22 mouse cellular contexts compared by ENCODE assay signal in genomic region chr15:74306543-74306942, GRCm38 (mm10).
DNase-seq lines count a peak whose midpoint lies in the region; ATAC-seq and TF ChIP-seq lines count a peak whose summit lies in the region.
"Had no signal": no experiment of that assay in that cellular context is flagged by ENCODE, and none has a peak within 500 bp of the region (broad histone marks: within the 10 kb centered on the region; RNA-seq: fewer than 3 reads in every experiment).

No protein-coding gene starts in this region.

- no peak overlapping the region for H3K9ac ChIP-seq in forebrain, embryonic 15.5 days (replicated peaks)
- no peak overlapping the region for H3K9ac ChIP-seq in forebrain, embryonic 12.5 days
- H3K9ac ChIP-seq in hindbrain, postnatal 0 days (replicated peaks; ENCODE audit: low read length) = no peak overlapping the region
- no peak overlapping the region for H3K9ac ChIP-seq in hindbrain, embryonic 13.5 days
- H3K9ac ChIP-seq: embryonic facial prominence, embryonic 12.5 days; embryonic facial prominence, embryonic 15.5 days; hindbrain, embryonic 12.5 days; intestine, embryonic 15.5 days had no signal

- no peak for TF ChIP-seq POLR2A in cerebellum, adult 2 months (IDR thresholded peaks at IDR 0.05; ENCODE audit: borderline replicate concordance, insufficient read depth, low read length)
- no peak for TF ChIP-seq POLR2A in brain, embryonic 14.5 days (IDR thresholded peaks at IDR 0.05; ENCODE audit: borderline replicate concordance, extremely low read depth, insufficient read depth, insufficient read length, poor library complexity, severe bottlenecking)

- 30% methylated on average over 5 of the region's 5 CpGs for WGBS in cerebellum, adult 2 months
- WGBS in forebrain, embryonic 15.5 days = 79% methylated on average over 5 of the region's 5 CpGs
- WGBS in forebrain, embryonic 12.5 days = 92% methylated on average over 5 of the region's 5 CpGs
- WGBS in hindbrain, postnatal 0 days = 68% methylated on average over 5 of the region's 5 CpGs
- WGBS in hindbrain, embryonic 13.5 days = 87% methylated on average over 5 of the region's 5 CpGs

- H3K4me2 ChIP-seq in forebrain, embryonic 15.5 days (replicated peaks) = no peak overlapping the region
- H3K4me2 ChIP-seq in forebrain, embryonic 12.5 days = no peak overlapping the region
- H3K4me2 ChIP-seq in hindbrain, postnatal 0 days (ENCODE audit: low read depth, low read length) = no peak overlapping the region
- H3K4me2 ChIP-seq in hindbrain, embryonic 13.5 days = no peak overlapping the region
- H3K4me2 ChIP-seq: embryonic facial prominence, embryonic 12.5 days; embryonic facial prominence, embryonic 15.5 days; heart, embryonic 11.5 days; hindbrain, embryonic 12.5 days; intestine, embryonic 15.5 days had no signal

- H3K4me1 ChIP-seq in cerebellum, adult 2 months (ENCODE audit: control insufficient read depth, insufficient read depth, low read length) = no peaks in the 10 kb centered on the region
- peaks cover 3% of the 10 kb centered on the region; the same call in 1 of the 2 replicates for H3K4me1 ChIP-seq in forebrain, embryonic 15.5 days
- H3K4me1 ChIP-seq in forebrain, embryonic 12.5 days = no peaks in the 10 kb centered on the region
- no peaks in the 10 kb centered on the region for H3K4me1 ChIP-seq in hindbrain, postnatal 0 days (ENCODE audit: insufficient read depth, low read length)
- no peaks in the 10 kb centered on the region for H3K4me1 ChIP-seq in hindbrain, embryonic 13.5 days (replicated peaks)
- H3K4me1 ChIP-seq: embryonic facial prominence, embryonic 12.5 days; embryonic facial prominence, embryonic 15.5 days; hindbrain, embryonic 12.5 days; intestine, embryonic 15.5 days had no signal

- H3K36me3 ChIP-seq in forebrain, embryonic 15.5 days = no peaks in the 10 kb centered on the region
- no peaks in the 10 kb centered on the region for H3K36me3 ChIP-seq in forebrain, embryonic 12.5 days (replicated peaks)
- no peaks in the 10 kb centered on the region for H3K36me3 ChIP-seq in hindbrain, postnatal 0 days (ENCODE audit: insufficient read depth, low read length)
- H3K36me3 ChIP-seq in hindbrain, embryonic 13.5 days = no peaks in the 10 kb centered on the region
- H3K36me3 ChIP-seq: embryonic facial prominence, embryonic 12.5 days; embryonic facial prominence, embryonic 15.5 days; hindbrain, embryonic 12.5 days; intestine, embryonic 15.5 days had no signal

- DNase-seq in cerebellum, postnatal 10 days = peak; percentile 77 to 83
- DNase-seq in cerebellum, adult 2 months = no peak
- DNase-seq in hindbrain, postnatal 0 days (ENCODE audit: low spot score) = peak; percentile 63
- DNase-seq in brain, embryonic 14.5 days (ENCODE audit: low read depth) = peak; percentile 53
- DNase-seq: adrenal gland, adult 8-10 months; adrenal gland, postnatal 25 days; cerebellum, adult 8-10 months; cerebellum, postnatal 25 days; gastrocnemius, adult 2 months; gastrocnemius, postnatal 14 days; heart, adult 11 months; kidney, adult 11 months had no signal

- ATAC-seq in forebrain, embryonic 15.5 days (replicated peaks) = 0 out of 2 replicates have a peak, but pooled peaks have one; percentile 16
- no peak for ATAC-seq in forebrain, embryonic 12.5 days (ENCODE audit: low FRiP score)
- peak; percentile 12; the same call in 1 of the 2 replicates for ATAC-seq in hindbrain, postnatal 0 days
- no peak for ATAC-seq in hindbrain, embryonic 13.5 days (ENCODE audit: low FRiP score)
- ATAC-seq: activated CD4-positive, CD25-positive, alpha-beta regulatory T cell, adult 4 months; forebrain, embryonic 16.5 days; intestine, embryonic 15.5 days had no signal

- TF ChIP-seq CTCF in cerebellum, adult 2 months (IDR thresholded peaks at IDR 0.05; ENCODE audit: borderline replicate concordance, insufficient read depth, low read depth, low read length) = no peak
- no peak for TF ChIP-seq CTCF in hindbrain, postnatal 0 days (IDR thresholded peaks at IDR 0.05; ENCODE audit: low read depth)
- no peak for TF ChIP-seq CTCF in brain, embryonic 14.5 days (IDR thresholded peaks at IDR 0.05; ENCODE audit: borderline replicate concordance, extremely low read depth, insufficient read depth, insufficient read length)

- no peaks in the 10 kb centered on the region for H3K27me3 ChIP-seq in cerebellum, adult 2 months (ENCODE audit: control insufficient read depth, insufficient read depth, low read length)
- no peaks in the 10 kb centered on the region for H3K27me3 ChIP-seq in forebrain, embryonic 15.5 days
- peaks cover 5% of the 10 kb centered on the region; the same call in 1 of the 2 replicates for H3K27me3 ChIP-seq in forebrain, embryonic 12.5 days
- no peaks in the 10 kb centered on the region for H3K27me3 ChIP-seq in hindbrain, postnatal 0 days (ENCODE audit: insufficient read depth, low read length)
- H3K27me3 ChIP-seq in hindbrain, embryonic 13.5 days = 0 out of 2 replicates have a peak, but pooled peaks cover 3% of the 10 kb centered on the region
- H3K27me3 ChIP-seq: embryonic facial prominence, embryonic 12.5 days; embryonic facial prominence, embryonic 15.5 days; hindbrain, embryonic 12.5 days; intestine, embryonic 15.5 days had no signal

- H3K27ac ChIP-seq in cerebellum, adult 2 months (ENCODE audit: insufficient read depth, low read length) = no peak overlapping the region
- H3K27ac ChIP-seq in forebrain, embryonic 15.5 days (replicated peaks) = no peak overlapping the region
- no peak overlapping the region for H3K27ac ChIP-seq in forebrain, embryonic 12.5 days
- no peak overlapping the region for H3K27ac ChIP-seq in hindbrain, postnatal 0 days
- no peak overlapping the region for H3K27ac ChIP-seq in hindbrain, embryonic 13.5 days
- H3K27ac ChIP-seq: embryonic facial prominence, embryonic 12.5 days; embryonic facial prominence, embryonic 15.5 days; gastrocnemius, adult 2 months; hindbrain, embryonic 12.5 days; intestine, embryonic 15.5 days had no signal

- H3K4me3 ChIP-seq in cerebellum, adult 2 months (replicated peaks; ENCODE audit: insufficient read depth, low read depth, low read length) = no peak overlapping the region
- no peak overlapping the region for H3K4me3 ChIP-seq in forebrain, embryonic 15.5 days
- no peak overlapping the region for H3K4me3 ChIP-seq in forebrain, embryonic 12.5 days (replicated peaks)
- no peak overlapping the region for H3K4me3 ChIP-seq in hindbrain, postnatal 0 days (ENCODE audit: low read length)
- no peak overlapping the region for H3K4me3 ChIP-seq in hindbrain, embryonic 13.5 days
- H3K4me3 ChIP-seq: embryonic facial prominence, embryonic 12.5 days; embryonic facial prominence, embryonic 15.5 days; gastrocnemius, adult 2 months; hindbrain, embryonic 12.5 days; intestine, embryonic 15.5 days had no signal

- H3K9me3 ChIP-seq in forebrain, embryonic 15.5 days = no peaks in the 10 kb centered on the region
- no peaks in the 10 kb centered on the region for H3K9me3 ChIP-seq in forebrain, embryonic 12.5 days
- no peaks in the 10 kb centered on the region for H3K9me3 ChIP-seq in hindbrain, postnatal 0 days (ENCODE audit: low read length)
- H3K9me3 ChIP-seq in hindbrain, embryonic 13.5 days = no peaks in the 10 kb centered on the region
- H3K9me3 ChIP-seq: embryonic facial prominence, embryonic 12.5 days; embryonic facial prominence, embryonic 15.5 days; hindbrain, embryonic 12.5 days; intestine, embryonic 15.5 days had no signal

Comparison
In these comparisons a context has a peak if more than half of its experiments do, and no peak if none do; other contexts are left out.
1. DNase-seq: peak in cerebellum, postnatal 10 days (2 of 2), hindbrain, postnatal 0 days (single experiment) and brain, embryonic 14.5 days (single experiment); none in cerebellum, adult 2 months (0 of 2).
2. ATAC-seq: peak in forebrain, embryonic 15.5 days (single experiment) and hindbrain, postnatal 0 days (single experiment); none in forebrain, embryonic 12.5 days (single experiment) and hindbrain, embryonic 13.5 days (single experiment).